Mouse (Mus musculus): ENCODE data around the gene Ifnk.

The Ifnk gene

GRCm38 (mm10) chr4:35143472-35144102, 8.3 kb upstream of the Ifnk start:
- DNase-seq: no peak

GRCm38 (mm10) chr4:35145726-35146125, 6.1 kb upstream of the Ifnk start:
- DNase-seq: no peak

GRCm38 (mm10) chr4:35146597-35146996, 5.3 kb upstream of the Ifnk start:
- no peak for DNase-seq

GRCm38 (mm10) chr4:35148326-35148725, 3.5 kb upstream of the Ifnk start:
- DNase-seq: no peak

- DNase-seq: no peak
Observed at GRCm38 (mm10) chr4:35150706-35151105, 1.1 kb upstream of the Ifnk start.

GRCm38 (mm10) chr4:35154051-35154450, 2.2 kb downstream of the Ifnk start:
- no peak for DNase-seq

GRCm38 (mm10) chr4:35155132-35155922, 3.5 kb downstream of the Ifnk start:
- DNase-seq: no peak

GRCm38 (mm10) chr4:35156149-35156611, 4.3 kb downstream of the Ifnk start:
- DNase-seq: no peak

- DNase-seq: peak; percentile 78
Observed at GRCm38 (mm10) chr4:35156751-35157611, 5.1 kb downstream of the Ifnk start, which contains the start of gene Mob3b. Gene Mob3b (minus strand): TSS chr4:35157484.

- no peak for DNase-seq
Observed at GRCm38 (mm10) chr4:35157815-35158214, 6.0 kb downstream of the Ifnk start.

GRCm38 (mm10) chr4:35165275-35165674, 13.4 kb downstream of the Ifnk start:
- no peak for DNase-seq

- DNase-seq: no peak
Observed at GRCm38 (mm10) chr4:35165947-35166346, 14.1 kb downstream of the Ifnk start.

- no peak for DNase-seq
Observed at GRCm38 (mm10) chr4:35167855-35168254, 16.0 kb downstream of the Ifnk start.

GRCm38 (mm10) chr4:35169571-35170125, 17.8 kb downstream of the Ifnk start:
- no peak for DNase-seq

- no peak for DNase-seq
Observed at GRCm38 (mm10) chr4:35172471-35172870, 20.6 kb downstream of the Ifnk start.

- DNase-seq: no peak
Observed at GRCm38 (mm10) chr4:35173551-35173950, 21.7 kb downstream of the Ifnk start.

GRCm38 (mm10) chr4:35175566-35175965, 23.7 kb downstream of the Ifnk start:
- DNase-seq: no peak

- no peak for DNase-seq
Observed at GRCm38 (mm10) chr4:35177926-35178645, 26.2 kb downstream of the Ifnk start.

GRCm38 (mm10) chr4:35187617-35188326, 35.9 kb downstream of the Ifnk start:
- no peak for DNase-seq

- DNase-seq: no peak
Observed at GRCm38 (mm10) chr4:35189794-35190193, 37.9 kb downstream of the Ifnk start.

GRCm38 (mm10) chr4:35192725-35193124, 40.9 kb downstream of the Ifnk start:
- no peak for DNase-seq

- DNase-seq: no peak
Observed at GRCm38 (mm10) chr4:35201700-35202099, 49.8 kb downstream of the Ifnk start.

Measured in right cerebral cortex, postnatal 25 days (tissue).